Mouse (Mus musculus) cortical plate, adult 2 months (tissue): Measurements from ENCODE around the gene Rps15.

ENCODE experiments used
- CTCF ChIP-seq: fragments of 200-500 bp; IDR thresholded peaks from 2 replicates; pipeline ENCODE4 v1.5.1; 2011; ENCODE audit warnings: mild to moderate bottlenecking, control low read depth, low read length; ENCODE audit not compliant: insufficient read depth; ENCODE audit errors: extremely low read depth
- POLR2A ChIP-seq: fragments of 200-500 bp; IDR thresholded peaks from 2 replicates; pipeline ENCODE4 v1.6.1; 2011; ENCODE audit warnings: mild to moderate bottlenecking, low read length, control low read depth; ENCODE audit not compliant: insufficient read depth; ENCODE audit errors: extremely low read depth

DNA sequence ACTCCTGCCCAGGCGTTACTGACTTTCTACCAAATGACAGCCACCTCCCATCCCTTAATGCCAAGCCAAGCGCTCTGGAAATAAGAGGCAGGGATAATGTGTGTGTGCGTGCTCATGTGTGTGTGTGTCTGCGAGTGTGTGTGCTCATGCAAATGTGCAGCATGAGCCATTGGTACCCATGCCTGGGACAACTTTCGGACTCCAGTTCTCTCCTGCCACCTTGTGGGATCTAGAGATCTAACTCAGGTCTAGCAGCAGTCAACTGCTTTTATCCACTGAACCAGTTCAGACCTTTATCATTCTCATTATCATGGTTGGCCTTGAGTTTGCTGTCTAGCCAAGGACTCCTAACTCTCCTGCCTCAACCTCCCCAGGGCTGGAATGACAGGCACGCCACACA, 44.4 kb upstream of the Rps15 start:
- TF ChIP-seq POLR2A: no peak
- TF ChIP-seq CTCF: peak; percentile 44
